Mouse (Mus musculus): ENCODE data around the gene Spag7. TPM values are rescaled to one million over a fixed set of nuclear protein-coding genes. Genes with fewer than 3 reads are reported as not detected.
A peak's percentile ranks its signal among the peaks of the same experiment; 100 is the strongest.

Spag7 gene
- polyA plus RNA-seq, 1 experiment = not detected

DNA sequence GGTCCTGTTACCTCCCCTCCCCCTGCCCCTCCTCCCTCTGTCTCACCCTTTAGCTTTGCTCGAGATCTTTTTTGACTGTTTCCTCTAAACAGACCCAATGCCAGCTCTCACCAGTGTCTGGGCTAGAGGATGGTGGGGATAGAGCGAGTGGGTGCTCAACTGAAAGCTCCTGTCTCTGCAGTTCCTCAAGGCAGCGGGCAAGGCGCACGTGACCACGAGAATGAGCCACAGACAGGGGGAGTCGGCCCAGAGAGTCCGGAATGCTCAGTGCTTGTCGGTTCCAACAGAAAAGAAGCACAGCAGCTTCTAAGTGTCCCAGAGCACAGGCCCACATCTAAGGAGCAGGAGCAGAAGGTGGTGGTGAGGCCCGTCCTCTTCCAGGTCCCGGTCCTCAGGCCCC lies 5.3 kb upstream of the Spag7 start:
- no peak overlapping the region for H3K4me3 ChIP-seq (ENCODE audit: insufficient read depth, low read depth, low read length)
- WGBS = 64% methylated on average over 11 of the region's 11 CpGs
- TF ChIP-seq CTCF (IDR thresholded peaks at IDR 0.05; ENCODE audit: insufficient read depth, low read depth, low read length) = no peak
- no peak for TF ChIP-seq POLR2A (IDR thresholded peaks at IDR 0.05; ENCODE audit: insufficient read depth, low read depth, low read length)
- no peak overlapping the region for H3K27ac ChIP-seq (ENCODE audit: insufficient read depth, low read depth, low read length)
- peaks cover 15% of the 10 kb centered on the region for H3K4me1 ChIP-seq (ENCODE audit: control insufficient read depth, insufficient read depth, low read length)

DNA sequence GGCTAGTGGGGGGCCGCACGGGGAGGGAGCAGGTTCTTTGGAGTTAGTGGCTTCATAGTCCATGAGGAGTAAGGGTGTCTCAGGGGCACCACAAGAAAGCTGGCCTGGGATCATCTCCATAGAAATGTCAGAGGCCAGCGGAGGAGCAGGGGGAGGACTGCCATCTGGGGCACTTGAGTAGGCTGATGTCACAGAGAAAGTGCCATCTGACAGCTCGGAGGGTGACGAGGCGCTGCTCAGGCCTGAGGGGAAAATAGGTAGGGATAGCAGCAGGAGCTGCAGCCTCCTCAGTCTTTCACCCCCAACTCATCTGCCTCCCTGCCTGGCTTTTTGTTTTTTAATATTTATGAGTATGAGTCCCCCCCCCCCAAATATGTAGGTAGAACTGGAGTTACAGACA lies 4.8 kb upstream of the Spag7 start:
- H3K4me3 ChIP-seq (ENCODE audit: insufficient read depth, low read depth, low read length) = no peak overlapping the region
- peaks cover 15% of the 10 kb centered on the region for H3K4me1 ChIP-seq (ENCODE audit: control insufficient read depth, insufficient read depth, low read length)
- WGBS = 66% methylated on average over 6 of the region's 6 CpGs
- no peak for TF ChIP-seq CTCF (IDR thresholded peaks at IDR 0.05; ENCODE audit: insufficient read depth, low read depth, low read length)
- TF ChIP-seq POLR2A (IDR thresholded peaks at IDR 0.05; ENCODE audit: insufficient read depth, low read depth, low read length) = no peak
- 0 out of 2 replicates have a peak overlapping the region, but pooled peaks have one; percentile 16 for H3K27ac ChIP-seq (ENCODE audit: insufficient read depth, low read depth, low read length)

DNA sequence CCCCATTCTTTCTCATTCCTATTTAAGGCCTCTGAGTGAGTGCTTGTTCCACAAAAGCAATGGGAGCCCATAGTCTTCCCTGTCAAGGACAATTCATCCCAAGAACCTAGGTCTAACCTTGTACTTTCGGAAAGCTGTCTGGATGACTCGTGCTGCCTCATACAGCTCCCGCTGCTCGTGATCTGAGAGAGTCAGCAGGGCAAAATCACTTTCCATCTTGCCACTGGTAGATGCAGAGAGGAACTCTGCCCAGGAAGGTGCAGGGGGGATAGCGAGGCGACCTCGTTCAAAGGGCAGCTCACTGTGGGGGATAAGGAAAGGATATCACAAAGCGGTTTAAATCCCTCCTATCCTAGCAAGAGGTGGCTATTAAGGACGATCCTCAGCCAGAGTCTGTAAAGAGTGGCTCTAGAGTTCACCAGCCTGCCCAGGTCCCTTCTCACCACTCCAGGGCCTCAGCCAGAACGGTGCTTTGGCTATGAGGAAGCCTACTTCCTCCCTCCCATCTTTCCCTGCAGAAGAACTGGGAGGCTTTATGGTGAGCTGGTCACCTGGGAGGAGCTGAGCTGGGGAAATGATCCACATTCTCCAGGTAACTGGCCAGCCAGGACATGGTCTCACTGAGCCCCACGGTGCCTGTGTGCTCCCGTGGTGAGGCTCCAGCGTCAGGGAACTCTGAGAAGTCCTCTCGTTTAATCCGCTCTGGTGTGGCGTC lies 2.3 kb upstream of the Spag7 start:
- TF ChIP-seq CTCF (IDR thresholded peaks at IDR 0.05; ENCODE audit: insufficient read depth, low read depth, low read length) = no peak
- Histone ChIP-seq H3K4me1 (ENCODE audit: control insufficient read depth, insufficient read depth, low read length) (peaks cover 15% of the 10 kb centered on the region), H3K27ac (ENCODE audit: insufficient read depth, low read depth, low read length) (peak overlapping the region; percentile 43; the same call in 1 of the 2 replicates), H3K4me3 (ENCODE audit: insufficient read depth, low read depth, low read length) (no peak overlapping the region)
- whole genome bisulfite sequencing = 73% methylated on average over 16 of the region's 16 CpGs

DNA sequence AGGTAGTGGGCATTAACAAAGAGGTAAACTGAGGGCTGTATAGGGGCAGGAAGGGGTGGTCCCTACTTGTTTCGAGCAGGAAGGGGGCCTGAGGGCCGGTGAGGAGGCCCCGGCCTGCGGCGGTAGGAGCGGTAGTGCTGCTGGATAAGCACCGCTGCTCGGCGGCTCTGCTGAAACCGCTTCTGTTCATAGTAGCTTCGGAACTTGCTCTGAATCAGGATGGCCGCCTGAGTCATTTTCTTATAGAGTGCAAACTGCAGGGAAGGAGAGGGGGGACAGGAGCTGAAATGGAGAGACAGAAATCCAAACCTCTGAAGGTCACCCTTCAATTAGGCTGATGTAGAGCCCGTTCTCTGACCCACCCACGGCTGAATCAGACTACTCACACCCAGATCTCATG lies 1.3 kb upstream of the Spag7 start:
- H3K4me3 ChIP-seq (ENCODE audit: insufficient read depth, low read depth, low read length) = peak overlapping the region; percentile 70
- WGBS = 14% methylated on average over 14 of the region's 14 CpGs
- H3K4me1 ChIP-seq (ENCODE audit: control insufficient read depth, insufficient read depth, low read length) = peaks cover 15% of the 10 kb centered on the region
- H3K27ac ChIP-seq (ENCODE audit: insufficient read depth, low read depth, low read length) = peak overlapping the region; percentile 96
- TF ChIP-seq POLR2A (IDR thresholded peaks at IDR 0.05; ENCODE audit: insufficient read depth, low read depth, low read length) (no peak), CTCF (IDR thresholded peaks at IDR 0.05; ENCODE audit: insufficient read depth, low read depth, low read length) (no peak)

DNA sequence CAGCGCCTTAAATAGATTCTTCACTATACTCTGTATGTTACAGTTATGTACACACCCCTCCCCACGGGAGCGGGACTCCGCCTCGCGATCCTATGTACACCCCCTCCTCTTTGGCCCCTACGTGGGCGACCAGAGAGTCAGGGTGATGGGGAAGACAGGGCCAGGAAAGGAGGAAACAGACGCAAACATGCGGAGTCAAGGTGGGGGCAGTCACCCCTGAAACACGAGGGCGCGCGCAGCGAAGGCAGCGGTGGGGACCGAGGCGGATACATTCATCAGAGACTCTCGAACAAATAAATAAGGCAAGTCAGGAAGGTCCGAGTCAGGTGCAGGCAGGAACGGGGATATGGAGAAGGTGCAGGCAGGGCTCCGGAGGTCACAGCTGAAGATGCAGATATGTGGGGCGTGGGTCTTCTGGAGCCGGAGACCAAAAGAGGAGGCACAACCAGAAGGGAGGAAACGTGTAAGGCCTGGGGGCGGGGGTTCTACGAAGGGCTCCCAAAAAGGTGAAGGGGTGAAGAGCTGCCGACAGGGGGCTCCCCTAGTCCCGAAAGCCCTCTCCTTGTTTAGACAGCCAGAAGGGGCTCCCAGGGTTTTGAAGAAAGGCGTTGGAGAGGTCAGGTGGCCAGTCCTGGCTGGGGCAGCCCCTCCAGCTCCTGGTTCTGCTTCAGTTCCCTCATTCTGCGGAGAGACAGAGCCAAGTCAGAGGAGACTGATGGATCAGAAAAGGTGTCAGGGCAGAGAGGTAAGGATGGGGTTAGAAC lies 548 bp upstream of the Spag7 start:
- peaks cover 15% of the 10 kb centered on the region for H3K4me1 ChIP-seq (ENCODE audit: control insufficient read depth, insufficient read depth, low read length)

DNA sequence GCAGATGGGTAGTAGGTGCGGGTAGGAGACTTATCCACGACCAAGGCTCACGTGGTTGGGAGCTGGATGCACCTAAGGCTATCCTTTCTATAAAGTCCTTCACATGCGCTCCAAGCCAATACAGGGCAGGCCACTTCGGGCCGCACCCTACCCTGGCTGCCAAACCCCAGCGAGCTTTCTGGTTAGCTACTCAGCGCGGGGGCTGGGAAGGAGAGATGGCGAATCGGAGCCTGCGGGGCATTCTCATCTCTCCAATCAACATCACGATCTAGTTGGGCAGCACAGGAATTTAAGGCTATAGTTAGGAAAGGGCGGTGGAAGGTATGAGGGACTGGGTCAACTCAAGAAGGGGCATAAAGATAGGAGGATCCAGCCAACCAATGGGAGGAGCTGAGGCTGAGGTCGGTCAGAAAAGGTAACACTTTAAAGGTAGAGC lies 863 bp downstream of the Spag7 start:
- WGBS = under 1% methylated on average over 15 of the region's 15 CpGs
- no peak for TF ChIP-seq CTCF (IDR thresholded peaks at IDR 0.05; ENCODE audit: insufficient read depth, low read depth, low read length)
- no peak for TF ChIP-seq POLR2A (IDR thresholded peaks at IDR 0.05; ENCODE audit: insufficient read depth, low read depth, low read length)
- Histone ChIP-seq H3K4me3 (ENCODE audit: insufficient read depth, low read depth, low read length) (peak overlapping the region; percentile 50), H3K27ac (ENCODE audit: insufficient read depth, low read depth, low read length) (peak overlapping the region; percentile 14; the same call in 1 of the 2 replicates), H3K4me1 (ENCODE audit: control insufficient read depth, insufficient read depth, low read length) (peaks cover 15% of the 10 kb centered on the region)

More for the DNA sequence above, 548 bp upstream of the Spag7 start:
- peak overlapping the region; percentile 70 for H3K4me3 ChIP-seq (ENCODE audit: insufficient read depth, low read depth, low read length)
- TF ChIP-seq CTCF (IDR thresholded peaks at IDR 0.05; ENCODE audit: insufficient read depth, low read depth, low read length) = no peak
- TF ChIP-seq POLR2A (IDR thresholded peaks at IDR 0.05; ENCODE audit: insufficient read depth, low read depth, low read length) = no peak
- under 1% methylated on average over 31 of the region's 31 CpGs for whole genome bisulfite sequencing
- peak overlapping the region; percentile 96 for H3K27ac ChIP-seq (ENCODE audit: insufficient read depth, low read depth, low read length)

DNA sequence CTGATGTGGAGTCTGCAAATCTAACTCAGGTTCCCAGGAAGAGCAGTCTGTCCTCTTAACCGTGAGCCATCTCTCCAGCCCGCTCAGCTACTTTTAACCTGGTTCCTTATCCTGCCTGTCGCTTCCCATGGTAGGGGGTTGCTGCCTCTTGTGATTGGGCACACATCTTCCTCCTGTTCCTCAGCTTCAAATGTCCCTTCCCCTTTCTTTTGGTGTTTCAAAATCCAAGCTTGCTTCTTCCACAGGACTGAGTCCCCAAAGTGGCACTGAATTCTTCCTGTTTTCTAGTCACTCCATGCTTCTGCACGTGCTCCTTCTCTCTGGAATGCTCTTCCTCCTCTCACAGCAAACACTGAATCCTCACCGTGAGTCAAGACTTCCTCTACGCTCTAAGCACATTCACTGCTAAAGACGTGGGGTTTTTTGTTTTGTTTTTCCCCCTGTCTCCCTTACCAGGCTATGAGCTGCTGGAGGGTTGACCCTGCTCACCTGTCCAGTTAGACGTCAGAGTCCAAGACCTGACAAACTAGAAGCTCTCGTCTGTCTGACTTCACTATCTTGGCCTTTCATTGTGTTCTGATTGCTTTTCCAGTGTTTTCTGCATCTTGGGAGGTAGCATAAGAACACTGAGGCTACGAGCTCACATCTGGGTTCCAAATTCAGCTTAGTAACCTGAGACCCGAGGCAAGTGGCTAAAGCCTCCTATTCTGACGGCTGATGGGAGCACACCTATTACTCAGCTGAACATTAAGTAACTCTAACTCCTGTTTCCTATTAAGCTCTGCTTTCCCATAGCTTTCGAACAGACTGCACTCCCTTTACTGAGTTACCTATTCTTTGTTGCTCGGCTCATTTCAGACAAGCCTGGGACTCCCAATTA lies 1.7 kb downstream of the Spag7 start:
- H3K27ac ChIP-seq (ENCODE audit: insufficient read depth, low read depth, low read length) = no peak overlapping the region
- peaks cover 15% of the 10 kb centered on the region for H3K4me1 ChIP-seq (ENCODE audit: control insufficient read depth, insufficient read depth, low read length)
- TF ChIP-seq CTCF (IDR thresholded peaks at IDR 0.05; ENCODE audit: insufficient read depth, low read depth, low read length) (no peak), POLR2A (IDR thresholded peaks at IDR 0.05; ENCODE audit: insufficient read depth, low read depth, low read length) (no peak)
- H3K4me3 ChIP-seq (ENCODE audit: insufficient read depth, low read depth, low read length) = no peak overlapping the region
- 64% methylated on average over 14 of the region's 14 CpGs for WGBS

DNA sequence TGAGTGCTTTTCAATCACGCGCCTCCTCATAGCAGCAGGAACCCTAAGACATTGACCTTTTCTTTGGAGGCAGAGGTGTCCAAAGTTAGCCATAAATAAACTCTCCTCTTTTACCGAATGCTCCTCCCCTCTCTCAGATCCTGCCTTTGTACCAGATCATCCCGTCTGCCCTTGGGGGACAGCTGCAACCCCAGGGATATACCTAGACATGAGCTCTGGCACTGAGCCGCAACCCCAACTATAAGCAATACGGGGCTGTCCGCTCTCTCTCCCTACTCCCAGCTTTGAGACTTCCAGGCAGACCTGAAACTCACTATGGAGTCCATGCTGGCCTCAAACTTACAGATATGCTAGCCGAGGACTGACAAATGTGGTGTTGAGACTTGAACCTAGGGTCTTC lies 2.5 kb downstream of the Spag7 start:
- Histone ChIP-seq H3K4me3 (ENCODE audit: insufficient read depth, low read depth, low read length) (no peak overlapping the region), H3K27ac (ENCODE audit: insufficient read depth, low read depth, low read length) (no peak overlapping the region), H3K4me1 (ENCODE audit: control insufficient read depth, insufficient read depth, low read length) (peaks cover 13% of the 10 kb centered on the region)
- TF ChIP-seq POLR2A (IDR thresholded peaks at IDR 0.05; ENCODE audit: insufficient read depth, low read depth, low read length) (no peak), CTCF (IDR thresholded peaks at IDR 0.05; ENCODE audit: insufficient read depth, low read depth, low read length) (no peak)
- WGBS = 95% methylated on average over 8 of the region's 8 CpGs
